8 mouse cellular contexts compared by ENCODE assay signal in the genomic region with DNA sequence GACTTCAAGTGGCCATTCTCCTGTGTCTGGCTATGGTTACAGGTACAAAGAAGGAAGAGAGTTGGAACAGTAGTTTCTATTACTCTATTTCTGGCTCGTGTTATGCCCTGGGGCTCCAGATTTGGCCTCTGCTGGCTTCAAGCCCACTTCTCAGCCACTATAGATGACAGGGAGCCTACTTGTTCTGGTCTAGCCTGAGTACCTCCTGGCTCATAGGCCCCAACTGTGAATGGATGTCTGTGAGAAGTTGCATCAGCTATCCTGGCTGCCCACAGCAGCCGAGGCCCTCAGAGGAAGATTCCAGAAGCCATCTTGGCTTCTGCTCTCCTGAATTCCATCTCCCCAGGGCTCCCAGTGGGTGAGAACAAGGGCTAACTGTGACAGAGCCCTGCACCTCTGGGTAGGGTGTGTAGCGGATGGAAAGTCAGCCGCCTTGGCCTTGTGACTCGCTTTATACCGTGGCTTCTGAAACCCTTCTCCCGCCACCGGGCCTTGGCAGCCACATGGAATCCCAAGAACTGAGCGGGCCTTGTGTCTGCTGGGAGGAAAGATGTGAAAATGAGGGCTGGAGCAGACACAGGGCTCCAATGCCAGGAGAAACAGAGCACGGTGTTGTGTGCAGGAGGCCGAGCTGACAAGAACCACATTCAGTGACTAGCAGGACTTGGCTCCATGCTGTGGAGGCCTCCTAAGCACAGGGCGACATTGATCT. TPM values are rescaled to one million over a fixed set of nuclear protein-coding genes. Genes with fewer than 3 reads are reported as not detected.
A peak's percentile ranks its signal among the peaks of the same experiment; 100 is the strongest.
DNase-seq lines count a peak whose midpoint lies in the region; ATAC-seq lines count a peak whose summit lies in the region.

No protein-coding gene starts in this region.

- WGBS in intestine, embryonic 15.5 days = 80% methylated on average over 12 of the region's 12 CpGs

- DNase-seq in gastrocnemius, adult 18-20 months (ENCODE audit: low spot score) = peak; percentile 48
- no peak for DNase-seq in gastrocnemius, postnatal 10 days
- peak; percentile 5 for DNase-seq in cerebellum, adult 8-10 months
- peak; percentile 28 to 29 for DNase-seq in heart, adult 9 months (ENCODE audit: low spot score in 2 of 2)
- DNase-seq in left cerebral cortex, adult 18-20 months (ENCODE audit: low spot score in 2 of 2) = peak; percentile 20 to 37
- no peak for DNase-seq in thymus, postnatal 10 days (ENCODE audit: low spot score in 2 of 2)
- DNase-seq in thymus, postnatal 36 days = no peak

- no peaks in the 10 kb centered on the region for H3K36me3 ChIP-seq in intestine, embryonic 15.5 days

- no peak overlapping the region for H3K27ac ChIP-seq in intestine, embryonic 15.5 days

- no peak overlapping the region for H3K4me3 ChIP-seq in intestine, embryonic 15.5 days (replicated peaks)

- H3K27me3 ChIP-seq in intestine, embryonic 15.5 days (replicated peaks) = no peaks in the 10 kb centered on the region

- no peak overlapping the region for H3K9ac ChIP-seq in intestine, embryonic 15.5 days

- no peak for ATAC-seq in intestine, embryonic 15.5 days

- no peak overlapping the region for H3K4me2 ChIP-seq in intestine, embryonic 15.5 days (replicated peaks)

- H3K9me3 ChIP-seq in intestine, embryonic 15.5 days = no peaks in the 10 kb centered on the region

- no peaks in the 10 kb centered on the region for H3K4me1 ChIP-seq in intestine, embryonic 15.5 days (replicated peaks)

RNA-seq across cellular contexts. Expression of a gene that starts 55.1 kb away (rescaled TPM):
- total RNA-seq in gastrocnemius, adult 18-20 months (2021) = 1 to 10 TPM; 8.2 to 9.3 TPM
- 1 to 10 TPM; 6.9 to 8.6 TPM for total RNA-seq in gastrocnemius, postnatal 10 days (2021)
- total RNA-seq in left cerebral cortex, adult 18-20 months (2021) = 10 to 100 TPM; 45.7 to 48.9 TPM
- 0.68 and 0.87 TPM in 2 replicates for polyA plus RNA-seq in intestine, embryonic 15.5 days (2015; fragmentation: Nextera tagmentation; extraction: Ambion mirVana)

Comparison
In these comparisons a context has a peak if more than half of its experiments do, and no peak if none do; other contexts are left out.
1. DNase-seq: peak in gastrocnemius, adult 18-20 months (single experiment), cerebellum, adult 8-10 months (single experiment), heart, adult 9 months (2 of 2) and left cerebral cortex, adult 18-20 months (2 of 2); none in gastrocnemius, postnatal 10 days (single experiment), thymus, postnatal 10 days (0 of 2) and thymus, postnatal 36 days (0 of 2).
2. RNA of a gene that starts 55.1 kb away (total RNA-seq): 45.7 to 48.9 TPM in left cerebral cortex, adult 18-20 months; 8.2 to 9.3 TPM in gastrocnemius, adult 18-20 months and 6.9 to 8.6 TPM in gastrocnemius, postnatal 10 days; every median in the first group is over 4 times any median in the second.